Mouse (Mus musculus): ENCODE data around the gene Ntrk2. TPM values are rescaled to one million over a fixed set of nuclear protein-coding genes. Genes with fewer than 3 reads are reported as not detected.

The Ntrk2 gene
- total RNA-seq, 2 experiments from 2014 or later, result 13.5 to 14.5 TPM

- no peak for DNase-seq (ENCODE audit: low spot score in 2 of 2)
Measured at GRCm38 (mm10) chr13:58964701-58965359, 158.5 kb downstream of the Ntrk2 start.

DNA sequence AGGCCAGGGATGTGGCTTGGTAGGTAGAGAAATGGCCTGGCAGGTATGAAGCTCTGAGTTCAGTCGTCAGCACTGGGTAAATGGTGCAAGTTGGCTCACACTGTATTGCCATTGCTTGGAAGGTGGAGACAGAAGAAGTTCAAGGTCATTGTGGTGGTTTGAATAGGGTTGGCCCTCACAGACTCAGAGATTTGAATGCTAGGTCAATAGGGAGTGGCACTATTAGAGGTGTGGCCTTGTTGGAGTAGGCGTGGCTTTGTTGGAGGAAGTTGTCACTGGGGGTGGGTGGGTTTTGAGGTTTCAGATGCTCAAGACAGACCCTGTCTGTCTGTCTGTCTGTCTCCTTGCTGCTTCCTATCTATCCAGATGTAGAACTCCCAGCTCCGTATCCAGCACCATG is 159.5 kb downstream of the Ntrk2 start:
- no peak for DNase-seq (ENCODE audit: low spot score in 2 of 2)

DNA sequence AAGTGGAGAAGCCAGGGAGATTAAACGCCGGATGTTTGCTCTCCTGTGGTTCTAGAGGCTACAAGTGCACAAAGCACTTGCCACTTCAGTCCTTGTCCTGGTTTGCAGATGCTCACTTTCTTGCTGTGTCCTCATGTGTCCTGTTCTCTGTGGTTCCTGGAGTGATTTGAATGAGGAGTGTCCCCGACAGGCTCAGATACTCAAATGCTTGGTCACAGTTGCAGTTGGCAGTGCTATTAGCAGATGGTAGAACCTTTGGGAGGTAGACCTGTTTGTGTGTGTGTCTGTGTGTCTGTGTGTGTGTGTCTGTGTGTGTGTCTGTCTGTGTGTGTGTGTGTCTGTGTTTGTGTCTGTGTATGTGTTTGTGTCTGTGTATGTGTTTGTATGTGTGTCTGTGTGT is 160.1 kb downstream of the Ntrk2 start:
- DNase-seq (ENCODE audit: low spot score in 2 of 2), result no peak

DNA sequence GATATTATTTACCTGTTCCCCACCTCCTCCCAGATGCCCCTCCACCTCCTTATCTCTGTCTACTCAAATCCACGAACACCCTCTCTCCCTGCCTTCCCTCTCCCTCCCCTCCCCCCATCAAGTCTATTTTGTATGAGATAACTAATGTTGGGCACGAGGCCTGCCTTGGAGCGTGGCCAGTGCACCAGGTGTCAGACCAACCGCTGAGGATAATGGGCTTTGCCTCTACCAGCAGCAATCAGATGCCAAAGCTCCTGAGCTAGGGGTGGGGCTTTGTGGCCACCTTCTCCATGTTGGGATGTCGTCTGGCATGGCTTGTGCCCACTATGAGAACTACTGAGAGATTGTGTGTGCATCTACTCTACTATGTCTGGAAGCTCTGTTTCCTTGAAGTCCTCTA is 161.8 kb downstream of the Ntrk2 start:
- no peak for DNase-seq (ENCODE audit: low spot score in 2 of 2)

GRCm38 (mm10) chr13:58971449-58971903 is 165.1 kb downstream of the Ntrk2 start:
- no peak for DNase-seq (ENCODE audit: low spot score in 2 of 2)

GRCm38 (mm10) chr13:58972511-58972910 is 166.1 kb downstream of the Ntrk2 start:
- DNase-seq (ENCODE audit: low spot score in 2 of 2), result no peak

GRCm38 (mm10) chr13:58996447-58996846 is 190.1 kb downstream of the Ntrk2 start:
- DNase-seq (ENCODE audit: low spot score in 2 of 2), result no peak

DNA sequence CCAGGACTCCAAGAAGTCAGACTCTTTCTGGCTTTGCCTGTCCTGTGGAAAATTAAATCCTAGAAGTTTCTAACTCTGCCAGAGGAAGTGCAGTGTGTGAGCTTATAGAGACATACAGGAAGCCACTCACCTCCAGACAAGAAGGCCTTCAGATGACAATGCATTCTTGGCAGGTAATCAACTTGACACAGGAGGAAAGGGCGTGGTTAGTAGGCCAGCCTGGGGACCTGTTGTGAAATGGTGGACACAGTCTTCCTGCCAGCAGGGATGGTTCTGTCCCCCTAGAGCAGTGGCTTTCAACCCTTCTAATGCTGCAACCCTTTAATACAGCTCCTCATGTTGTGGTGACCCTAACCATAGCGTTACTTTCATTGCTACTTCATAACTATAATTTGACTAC is 191.4 kb downstream of the Ntrk2 start:
- DNase-seq (ENCODE audit: low spot score in 2 of 2), result no peak

GRCm38 (mm10) chr13:58999373-59000053 is 193.1 kb downstream of the Ntrk2 start:
- DNase-seq (ENCODE audit: low spot score in 2 of 2), result no peak

DNA sequence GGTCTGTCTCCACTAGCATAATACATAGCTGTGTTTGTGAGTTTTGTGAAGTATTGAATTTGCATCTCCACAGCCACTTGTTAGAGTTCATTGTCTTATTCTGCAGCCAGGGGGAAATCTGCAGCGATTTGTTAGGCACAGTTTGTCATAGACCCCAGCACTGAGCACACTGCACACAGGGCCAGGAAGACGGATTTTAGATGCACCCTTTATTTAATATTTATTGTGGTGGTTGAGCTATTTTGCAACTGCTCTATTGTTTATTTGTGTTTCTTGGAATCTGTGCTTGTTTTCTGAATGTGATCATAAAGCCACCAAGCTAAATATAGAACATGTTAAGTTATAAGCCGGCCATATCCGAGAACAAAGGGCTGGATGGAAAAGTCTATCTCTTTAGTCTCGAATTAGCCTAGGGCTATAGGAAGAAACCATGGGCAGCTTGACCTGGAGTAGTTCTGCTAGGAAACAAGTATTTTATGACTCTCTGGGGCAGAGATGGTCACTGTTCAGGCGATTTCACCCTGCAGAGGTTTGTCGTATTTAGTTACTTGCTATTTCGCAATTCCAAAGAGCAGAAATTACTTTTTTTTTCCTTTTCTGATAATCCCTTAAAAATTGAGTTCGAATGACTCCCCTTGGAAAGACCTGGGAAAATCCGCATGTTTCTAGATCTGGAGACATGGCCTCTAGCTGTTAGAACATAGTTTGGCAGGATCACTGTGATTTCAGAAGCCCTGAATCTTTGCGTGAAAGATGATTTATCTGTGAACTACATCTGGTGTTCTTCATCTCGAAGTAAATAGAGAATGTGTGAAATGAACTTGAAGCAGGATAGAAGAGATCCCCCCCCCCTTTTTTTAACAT is 196.8 kb downstream of the Ntrk2 start:
- DNase-seq (ENCODE audit: low spot score in 2 of 2), result no peak

DNA sequence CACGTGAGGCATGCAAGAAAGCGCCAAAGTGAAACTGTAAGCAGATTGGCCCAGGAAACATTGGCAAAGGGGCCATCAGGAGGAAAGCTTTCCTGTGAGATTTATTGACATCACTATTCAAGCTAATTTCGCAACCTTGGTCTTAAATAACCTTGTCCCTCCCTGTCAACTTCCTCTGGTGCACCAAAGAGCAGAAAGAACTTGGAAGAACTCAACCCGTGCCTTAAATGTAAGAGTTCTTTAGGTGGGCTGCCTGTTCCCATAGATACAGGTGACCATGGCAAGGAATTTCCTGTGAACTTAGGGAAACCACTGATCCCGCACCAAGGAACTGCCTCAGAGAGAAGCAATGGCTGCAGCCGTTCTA is 197.4 kb downstream of the Ntrk2 start:
- no peak for DNase-seq (ENCODE audit: low spot score in 2 of 2)

- no peak for DNase-seq (ENCODE audit: low spot score in 2 of 2)
Measured at GRCm38 (mm10) chr13:59004579-59004978, 198.2 kb downstream of the Ntrk2 start.

- DNase-seq (ENCODE audit: low spot score in 2 of 2), result no peak
Measured at GRCm38 (mm10) chr13:59009855-59010254, 203.5 kb downstream of the Ntrk2 start.

- no peak for DNase-seq (ENCODE audit: low spot score in 2 of 2)
Measured at GRCm38 (mm10) chr13:59010893-59011529, 204.6 kb downstream of the Ntrk2 start.

DNA sequence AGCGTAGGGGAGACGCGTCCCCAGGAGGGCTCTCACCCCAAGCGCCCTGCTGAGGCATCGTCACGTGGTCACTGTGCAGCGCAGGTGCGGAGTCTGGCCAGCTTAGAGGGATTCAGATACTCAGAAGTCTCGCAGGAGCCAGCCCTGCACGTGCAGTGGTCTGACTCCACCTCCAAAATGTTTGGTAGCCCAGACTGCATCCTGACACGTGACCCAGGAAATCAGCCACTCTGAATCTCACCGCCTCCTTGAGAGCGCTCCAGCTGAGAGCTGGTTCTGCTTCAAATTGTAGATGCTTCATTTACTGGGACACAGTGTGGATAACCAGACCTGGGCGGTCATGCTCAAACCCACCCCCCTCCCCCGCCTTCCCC is 205.1 kb downstream of the Ntrk2 start:
- peak; percentile 4 to 7 for DNase-seq (ENCODE audit: low spot score in 2 of 2)

GRCm38 (mm10) chr13:59015360-59015759 is 209.0 kb downstream of the Ntrk2 start:
- no peak for DNase-seq (ENCODE audit: low spot score in 2 of 2)

DNA sequence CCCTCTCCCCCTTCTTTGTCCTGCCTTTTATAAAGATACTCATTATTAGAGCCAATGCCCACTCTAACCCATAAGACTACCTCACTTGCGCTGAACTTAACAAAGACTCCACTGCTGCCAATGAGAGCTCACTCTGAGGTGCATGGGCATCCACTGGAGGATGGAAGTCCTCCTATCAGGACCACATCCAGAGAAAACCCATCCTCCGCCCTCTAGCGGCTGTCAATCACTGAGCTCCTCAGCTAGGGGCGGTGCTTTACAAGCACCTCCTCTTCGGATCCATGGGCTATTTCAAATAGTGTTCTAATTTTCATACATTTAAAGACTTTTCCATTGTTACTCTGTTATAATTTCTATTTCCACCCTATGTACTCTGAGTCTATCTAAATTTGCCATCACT is 210.8 kb downstream of the Ntrk2 start:
- no peak for DNase-seq (ENCODE audit: low spot score in 2 of 2)

DNA sequence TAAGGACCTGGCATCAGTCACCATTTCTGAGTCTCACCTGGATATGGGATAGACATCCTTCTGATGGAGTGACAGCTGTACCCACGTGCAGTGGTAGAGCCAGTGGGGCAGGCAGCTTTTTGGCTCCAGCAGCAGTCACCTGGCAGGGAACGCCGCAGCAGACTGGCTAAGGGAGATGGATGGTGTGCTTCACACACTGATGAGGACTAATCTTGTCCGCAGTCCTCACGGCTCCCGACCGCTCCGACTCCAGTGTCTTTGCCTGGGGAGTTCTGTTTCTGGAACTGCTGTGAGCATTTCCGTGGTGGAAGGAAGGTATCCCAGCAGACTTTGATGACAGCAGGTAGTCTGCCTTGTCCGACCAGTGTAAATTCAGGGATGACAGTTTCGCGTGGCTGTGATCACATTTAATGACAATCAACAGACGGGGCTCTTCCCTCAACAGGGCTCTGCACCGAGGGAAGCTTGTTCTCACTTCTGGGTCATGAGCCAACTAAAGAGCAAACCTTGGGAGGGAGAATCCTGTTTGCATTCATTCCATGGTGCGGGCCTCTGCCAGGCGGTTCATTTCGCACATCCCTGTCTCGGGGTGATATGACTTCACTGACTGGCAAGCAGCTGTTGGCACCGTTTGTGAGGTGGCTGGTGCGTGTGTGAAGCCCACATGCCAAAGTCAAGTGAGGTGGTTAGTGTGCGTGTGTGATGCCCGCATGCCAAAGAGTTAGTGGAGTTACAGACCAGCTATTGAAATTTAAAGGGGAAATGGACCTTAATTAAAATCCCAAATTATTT is 216.1 kb downstream of the Ntrk2 start:
- no peak for DNase-seq (ENCODE audit: low spot score in 2 of 2)

GRCm38 (mm10) chr13:59025653-59026052 is 219.3 kb downstream of the Ntrk2 start:
- DNase-seq (ENCODE audit: low spot score in 2 of 2), result no peak

DNA sequence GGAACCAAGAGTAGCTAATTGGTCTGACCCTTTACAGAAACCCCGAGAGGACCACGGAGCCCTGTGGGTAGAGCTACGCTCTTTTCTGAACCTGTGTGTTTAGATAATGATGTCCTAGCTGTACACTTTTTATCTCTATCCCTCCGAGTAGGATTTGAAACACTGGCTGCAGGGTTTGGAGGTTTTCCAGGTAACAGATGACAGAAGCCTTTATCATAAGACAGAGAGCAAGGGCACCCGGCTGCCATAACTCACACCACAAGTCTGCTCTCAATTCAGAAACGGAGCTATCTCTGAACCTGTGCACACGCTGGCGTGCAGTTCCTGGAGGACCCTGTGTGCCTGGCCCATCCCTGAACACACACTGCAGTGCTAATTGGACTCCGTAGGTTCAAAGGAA is 221.1 kb downstream of the Ntrk2 start:
- DNase-seq (ENCODE audit: low spot score in 2 of 2), result no peak

GRCm38 (mm10) chr13:59028546-59028945 is 222.2 kb downstream of the Ntrk2 start:
- no peak for DNase-seq (ENCODE audit: low spot score in 2 of 2)

Data from adrenal gland, postnatal 4 days (tissue).